Mouse (Mus musculus) intestine, embryonic 15.5 days (tissue): ENCODE data around the gene Dnajc5g. TPM values are rescaled to one million over a fixed set of nuclear protein-coding genes. Genes with fewer than 3 reads are reported as not detected.

Experiments
- ATAC-seq: fragments of 200-750 bp; cut with Nextera tagmentation; 2 replicates; pipeline ENCODE4 v1.8.0; 2017; ENCODE audit warnings: moderate TSS enrichment, moderate library complexity
- H3K27ac ChIP-seq: fragments of 300-500 bp; sonication (generic); 2 replicates; pipeline ENCODE4 v1.5.1; 2015; ENCODE audit warnings: mild to moderate bottlenecking, inconsistent platforms
- H3K27me3 ChIP-seq: fragments of 300-500 bp; sonication (generic); replicated peaks from 2 replicates; pipeline ENCODE4 v1.6.1; 2015; ENCODE audit warnings: inconsistent platforms
- H3K36me3 ChIP-seq: fragments of 300-500 bp; sonication (generic); 2 replicates; pipeline ENCODE4 v1.6.1; 2015; ENCODE audit warnings: inconsistent platforms
- H3K4me1 ChIP-seq: fragments of 300-500 bp; sonication (generic); replicated peaks from 2 replicates; pipeline ENCODE4 v1.6.1; 2015; ENCODE audit warnings: inconsistent platforms
- H3K4me2 ChIP-seq: fragments of 300-500 bp; sonication (generic); replicated peaks from 2 replicates; pipeline ENCODE4 v1.6.1; 2015; ENCODE audit warnings: mild to moderate bottlenecking, inconsistent platforms
- H3K4me3 ChIP-seq: fragments of 300-500 bp; sonication (generic); replicated peaks from 2 replicates; pipeline ENCODE4 v1.5.1; 2015; ENCODE audit warnings: inconsistent platforms
- H3K9ac ChIP-seq: fragments of 300-500 bp; sonication (generic); 2 replicates; pipeline ENCODE4 v1.6.1; 2015; ENCODE audit warnings: inconsistent platforms
- H3K9me3 ChIP-seq: fragments of 300-500 bp; sonication (generic); 2 replicates; pipeline ENCODE4 v1.6.1; 2016; ENCODE audit warnings: inconsistent platforms
- WGBS: fragments of 180-500 bp; shearing (Covaris S2); methylation state at CpG from one replicate; pipeline ENCODE4 v1.1.7; 2015; 5-methylcytosine and 5-hydroxymethylcytosine counted together
- polyA plus RNA-seq: library from polyadenylated mRNA; unstranded; fragments of >200 nt; fragmentation: Nextera tagmentation; extraction: Ambion mirVana; gene quantifications from 2 replicates; pipeline ENCODE4 v1.2.1, GENCODE M21; 2015

Gene Dnajc5g
- polyA plus RNA-seq, 1 experiment from 2014 or later, result not detected

GRCm38 (mm10) chr5:31116912-31117311 lies 10.8 kb downstream of the Dnajc5g start:
- no peak overlapping the region for H3K4me2 ChIP-seq
- H3K9ac ChIP-seq, result no peak overlapping the region
- H3K9me3 ChIP-seq, result no peaks in the 10 kb centered on the region
- H3K4me3 ChIP-seq, result no peak overlapping the region
- H3K4me1 ChIP-seq, result no peaks in the 10 kb centered on the region
- H3K36me3 ChIP-seq, result no peaks in the 10 kb centered on the region
- peaks cover 9% of the 10 kb centered on the region for H3K27me3 ChIP-seq
- 21% methylated on average over 10 of the region's 10 CpGs for WGBS
- no peak for ATAC-seq
- no peak overlapping the region for H3K27ac ChIP-seq

- no peak overlapping the region for H3K4me3 ChIP-seq
- 80% methylated on average over 8 of the region's 8 CpGs for WGBS
- no peak for ATAC-seq
- no peaks in the 10 kb centered on the region for H3K36me3 ChIP-seq
- peaks cover 9% of the 10 kb centered on the region for H3K27me3 ChIP-seq
- no peak overlapping the region for H3K9ac ChIP-seq
- no peaks in the 10 kb centered on the region for H3K9me3 ChIP-seq
- no peak overlapping the region for H3K4me2 ChIP-seq
- H3K27ac ChIP-seq, result no peak overlapping the region
- no peaks in the 10 kb centered on the region for H3K4me1 ChIP-seq
Measured at GRCm38 (mm10) chr5:31121111-31121510, 15.0 kb downstream of the Dnajc5g start.

GRCm38 (mm10) chr5:31123481-31123880 lies 17.4 kb downstream of the Dnajc5g start:
- no peak for ATAC-seq

DNA sequence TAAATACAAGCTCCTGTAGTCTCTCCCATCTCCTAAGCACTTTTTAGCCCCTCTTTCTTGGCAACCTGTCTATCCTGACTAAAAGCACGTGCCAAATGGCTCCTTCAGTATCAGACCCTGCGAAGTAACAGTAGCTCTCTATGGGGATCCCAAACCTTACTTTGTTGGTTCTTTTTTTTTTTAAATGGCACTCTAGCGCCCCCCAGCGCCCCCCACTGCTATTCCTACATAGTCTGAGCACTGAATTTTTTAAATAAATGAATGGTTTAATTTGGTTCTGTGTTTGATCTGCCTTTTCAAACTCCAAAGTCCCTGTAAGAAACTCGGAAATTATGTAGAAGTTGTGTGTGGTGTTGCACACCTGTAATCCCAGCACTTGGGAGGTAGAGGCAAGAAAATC lies 20.0 kb downstream of the Dnajc5g start:
- Histone ChIP-seq H3K27me3 (no peaks in the 10 kb centered on the region), H3K36me3 (no peaks in the 10 kb centered on the region), H3K4me3 (no peak overlapping the region), H3K4me1 (no peaks in the 10 kb centered on the region), H3K27ac (no peak overlapping the region), H3K9ac (no peak overlapping the region), H3K9me3 (no peaks in the 10 kb centered on the region), H3K4me2 (no peak overlapping the region)
- 36% methylated on average over 5 of the region's 5 CpGs for WGBS
- ATAC-seq, result no peak

More at GRCm38 (mm10) chr5:31123481-31123880, 17.4 kb downstream of the Dnajc5g start:
- Histone ChIP-seq H3K4me1 (no peaks in the 10 kb centered on the region), H3K36me3 (no peaks in the 10 kb centered on the region), H3K27me3 (no peaks in the 10 kb centered on the region), H3K4me2 (no peak overlapping the region), H3K4me3 (no peak overlapping the region), H3K9me3 (no peaks in the 10 kb centered on the region), H3K9ac (no peak overlapping the region), H3K27ac (no peak overlapping the region)
- 49% methylated on average over 2 of the region's 2 CpGs for WGBS

- Histone ChIP-seq H3K4me1 (peaks cover 11% of the 10 kb centered on the region; the same call in 1 of the 2 replicates), H3K9me3 (no peaks in the 10 kb centered on the region), H3K27ac (no peak overlapping the region), H3K4me2 (no peak overlapping the region), H3K36me3 (no peaks in the 10 kb centered on the region), H3K9ac (no peak overlapping the region), H3K4me3 (no peak overlapping the region), H3K27me3 (peaks cover 58% of the 10 kb centered on the region)
- WGBS, result under 1% methylated on average over 33 of the region's 33 CpGs
- no peak for ATAC-seq
Measured at GRCm38 (mm10) chr5:31136730-31137424, 30.8 kb downstream of the Dnajc5g start.

DNA sequence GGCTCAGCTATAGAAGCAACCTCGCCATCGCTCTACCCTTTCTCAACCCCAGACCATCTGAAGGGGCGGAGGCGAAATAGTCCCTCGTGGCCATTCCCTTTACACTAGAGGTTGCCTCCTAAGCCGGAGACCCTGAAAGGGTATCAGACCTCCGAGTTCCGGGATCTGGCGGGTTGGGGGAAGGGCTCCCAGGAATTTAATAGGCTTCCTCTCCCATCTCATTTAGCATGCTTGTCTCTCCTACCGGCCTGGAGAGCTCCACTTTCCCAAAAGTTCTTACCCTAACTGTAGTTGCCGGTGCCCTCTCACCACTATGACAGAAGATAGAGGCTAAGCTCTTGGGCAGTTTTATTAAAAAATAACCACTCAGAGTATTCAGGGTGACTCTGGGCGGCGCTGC lies 31.6 kb downstream of the Dnajc5g start:
- WGBS, result 2% methylated on average over 13 of the region's 13 CpGs

DNA sequence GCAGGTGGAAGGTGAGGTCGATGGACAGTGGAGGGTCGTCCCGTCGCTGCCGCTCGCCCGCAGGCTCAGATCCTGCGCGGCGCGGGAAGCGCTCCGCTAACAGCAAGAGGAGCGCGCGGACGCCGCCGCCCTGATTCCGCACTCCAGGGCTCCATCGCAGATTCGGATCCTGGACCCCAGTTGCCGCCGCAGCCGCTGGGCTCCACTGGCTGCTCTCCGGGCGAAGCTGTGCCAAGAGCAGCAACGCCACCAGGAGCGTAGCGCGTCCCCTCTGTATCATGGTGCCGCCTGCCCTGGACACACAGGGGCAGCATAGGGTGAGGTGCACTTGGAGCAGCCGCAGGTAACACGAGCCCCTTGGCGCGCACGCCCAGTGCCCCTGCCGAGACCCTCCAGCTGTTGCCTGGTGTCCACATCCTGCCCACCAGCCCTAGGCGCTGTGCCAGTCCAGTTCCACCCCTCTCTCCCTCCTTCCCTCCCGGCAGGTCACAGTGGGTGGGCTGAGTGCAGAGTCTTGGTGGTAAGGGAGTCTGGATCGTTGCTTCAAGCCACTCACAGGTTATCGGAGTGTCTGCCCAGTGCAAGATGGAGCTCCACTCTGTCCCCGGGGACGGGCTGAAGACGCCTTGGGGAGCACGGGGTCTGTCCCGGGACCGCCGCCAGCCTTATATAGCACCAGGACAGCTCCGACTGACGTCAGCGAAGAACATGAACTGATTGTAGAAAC lies 32.3 kb downstream of the Dnajc5g start, which contains the start of gene Ucn:
TSS of gene Ucn (minus strand) at position 589 of the 727 bp plus-strand sequence.
- Histone ChIP-seq H3K36me3 (peaks cover 2% of the 10 kb centered on the region; the same call in 1 of the 2 replicates), H3K4me3 (peak within 1 kb of the TSS; percentile 0; the same call in 1 of the 2 replicates), H3K27me3 (peaks cover 58% of the 10 kb centered on the region), H3K9me3 (no peaks in the 10 kb centered on the region), H3K4me2 (peak within 1 kb of the TSS; percentile 45), H3K27ac (no peak within 1 kb of the TSS), H3K9ac (no peak within 1 kb of the TSS), H3K4me1 (peaks cover 11% of the 10 kb centered on the region; the same call in 1 of the 2 replicates)
- peak; percentile 43; the same call in 1 of the 2 replicates for ATAC-seq
- under 1% methylated on average over 52 of the region's 52 CpGs for WGBS

More for the DNA sequence above, 31.6 kb downstream of the Dnajc5g start:
- H3K27ac ChIP-seq, result no peak overlapping the region
- H3K9ac ChIP-seq, result no peak overlapping the region
- peaks cover 58% of the 10 kb centered on the region for H3K27me3 ChIP-seq
- H3K4me1 ChIP-seq, result peaks cover 11% of the 10 kb centered on the region; the same call in 1 of the 2 replicates
- ATAC-seq, result no peak
- H3K36me3 ChIP-seq, result no peaks in the 10 kb centered on the region
- no peaks in the 10 kb centered on the region for H3K9me3 ChIP-seq
- H3K4me3 ChIP-seq, result no peak overlapping the region
- H3K4me2 ChIP-seq, result peak overlapping the region; percentile 45

DNA sequence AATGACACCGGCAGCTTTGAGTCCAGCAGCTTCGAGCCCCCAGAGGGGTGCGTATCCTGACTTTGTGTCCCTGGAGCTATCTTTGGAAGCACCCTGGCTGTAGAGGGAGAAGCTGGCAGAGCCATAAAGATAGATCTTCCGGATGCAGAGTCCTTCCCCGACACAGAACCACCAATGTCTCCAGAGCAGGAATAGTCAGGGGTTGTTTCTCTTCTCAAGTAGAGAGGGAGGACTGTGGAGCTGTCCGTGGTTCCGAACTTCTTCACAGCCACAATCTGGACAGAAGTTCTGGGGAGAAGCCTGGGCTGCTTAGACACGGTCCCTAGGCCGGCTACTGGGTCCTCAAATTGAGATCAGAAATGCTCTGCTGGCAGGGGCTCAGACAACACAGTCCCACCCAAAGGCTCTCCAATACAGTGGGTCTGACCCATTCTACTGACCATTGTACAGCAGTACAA lies 32.9 kb downstream of the Dnajc5g start:
- peaks cover 11% of the 10 kb centered on the region; the same call in 1 of the 2 replicates for H3K4me1 ChIP-seq
- peaks cover 53% of the 10 kb centered on the region for H3K27me3 ChIP-seq
- no peak overlapping the region for H3K4me3 ChIP-seq
- WGBS, result 10% methylated on average over 9 of the region's 9 CpGs
- H3K36me3 ChIP-seq, result peaks cover 3% of the 10 kb centered on the region; the same call in 1 of the 2 replicates
- H3K27ac ChIP-seq, result no peak overlapping the region
- no peak for ATAC-seq
- no peaks in the 10 kb centered on the region for H3K9me3 ChIP-seq
- peak overlapping the region; percentile 45 for H3K4me2 ChIP-seq
- no peak overlapping the region for H3K9ac ChIP-seq

DNA sequence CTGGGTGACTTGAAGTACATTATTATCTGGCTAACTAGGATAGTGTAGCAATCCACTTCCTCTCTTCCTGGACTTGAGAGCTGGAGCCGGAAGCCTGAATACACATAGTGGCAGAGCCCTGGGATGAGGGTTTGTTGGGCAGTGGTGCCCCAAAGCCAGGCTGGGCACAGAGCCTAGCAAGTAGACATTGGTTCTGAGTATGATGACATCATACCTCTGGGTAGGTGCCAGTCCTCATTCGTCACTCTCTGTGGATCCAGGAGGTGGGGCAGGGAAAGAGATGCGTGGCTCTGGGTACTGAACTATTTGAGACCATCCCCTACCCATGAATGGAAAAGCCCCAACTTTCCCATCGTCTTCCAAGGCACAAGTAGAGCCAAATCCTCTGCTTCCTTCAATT lies 43.7 kb downstream of the Dnajc5g start:
- no peak overlapping the region for H3K27ac ChIP-seq
- no peak overlapping the region for H3K4me3 ChIP-seq
- peaks cover 9% of the 10 kb centered on the region; the same call in 1 of the 2 replicates for H3K4me1 ChIP-seq
- 0 out of 2 replicates have a peak, but pooled peaks cover 4% of the 10 kb centered on the region for H3K36me3 ChIP-seq
- 91% methylated on average over 4 of the region's 4 CpGs for WGBS
- H3K9ac ChIP-seq, result no peak overlapping the region
- no peaks in the 10 kb centered on the region for H3K27me3 ChIP-seq
- no peaks in the 10 kb centered on the region for H3K9me3 ChIP-seq
- ATAC-seq, result no peak
- H3K4me2 ChIP-seq, result no peak overlapping the region

GRCm38 (mm10) chr5:31151746-31152145 lies 45.7 kb downstream of the Dnajc5g start:
- Histone ChIP-seq H3K9ac (no peak overlapping the region), H3K9me3 (no peaks in the 10 kb centered on the region), H3K4me2 (no peak overlapping the region), H3K4me1 (peaks cover 9% of the 10 kb centered on the region; the same call in 1 of the 2 replicates), H3K27me3 (no peaks in the 10 kb centered on the region), H3K36me3 (no peaks in the 10 kb centered on the region), H3K27ac (no peak overlapping the region), H3K4me3 (no peak overlapping the region)
- ATAC-seq, result no peak
- WGBS, result 80% methylated on average over 3 of the region's 3 CpGs

DNA sequence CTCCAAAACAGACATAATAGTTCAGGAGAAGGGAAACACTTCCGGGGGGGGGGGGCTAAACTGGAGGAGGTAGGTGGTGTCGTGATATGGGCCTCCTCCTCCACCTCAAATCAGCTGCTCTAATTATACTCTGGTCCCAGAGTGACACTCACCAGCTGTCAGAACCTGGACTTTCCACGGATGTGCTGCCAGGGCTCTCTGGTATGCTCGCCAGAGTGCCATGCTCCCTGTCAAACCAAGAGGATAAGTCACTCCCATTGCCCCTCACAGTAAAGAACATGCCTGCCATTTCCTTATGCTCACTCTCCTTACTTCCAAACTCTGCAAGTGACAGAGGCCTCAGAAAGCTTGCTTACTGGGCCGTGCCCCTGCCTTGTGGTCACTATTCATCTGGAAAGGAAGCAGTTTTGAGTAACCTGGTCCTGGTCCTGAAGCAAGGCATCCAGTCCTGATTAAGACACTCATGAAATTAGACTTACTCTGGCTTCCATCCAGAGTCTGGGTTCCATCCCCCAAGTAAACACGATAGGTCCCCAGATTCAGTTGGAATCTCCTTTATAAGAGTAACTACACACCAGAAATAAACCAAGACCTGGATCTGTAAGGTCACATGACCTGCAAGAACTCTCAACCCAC lies 47.5 kb downstream of the Dnajc5g start:
- 33% methylated on average over 6 of the region's 6 CpGs for WGBS
- peak overlapping the region; percentile 83 for H3K4me2 ChIP-seq
- no peaks in the 10 kb centered on the region for H3K9me3 ChIP-seq
- ATAC-seq, result peak; percentile 51
- H3K4me1 ChIP-seq, result peaks cover 9% of the 10 kb centered on the region; the same call in 1 of the 2 replicates
- peak overlapping the region; percentile 61; the same call in 1 of the 2 replicates for H3K27ac ChIP-seq
- H3K27me3 ChIP-seq, result no peaks in the 10 kb centered on the region
- peaks cover 10% of the 10 kb centered on the region for H3K36me3 ChIP-seq
- peak overlapping the region; percentile 78 for H3K9ac ChIP-seq
- H3K4me3 ChIP-seq, result peak overlapping the region; percentile 74

DNA sequence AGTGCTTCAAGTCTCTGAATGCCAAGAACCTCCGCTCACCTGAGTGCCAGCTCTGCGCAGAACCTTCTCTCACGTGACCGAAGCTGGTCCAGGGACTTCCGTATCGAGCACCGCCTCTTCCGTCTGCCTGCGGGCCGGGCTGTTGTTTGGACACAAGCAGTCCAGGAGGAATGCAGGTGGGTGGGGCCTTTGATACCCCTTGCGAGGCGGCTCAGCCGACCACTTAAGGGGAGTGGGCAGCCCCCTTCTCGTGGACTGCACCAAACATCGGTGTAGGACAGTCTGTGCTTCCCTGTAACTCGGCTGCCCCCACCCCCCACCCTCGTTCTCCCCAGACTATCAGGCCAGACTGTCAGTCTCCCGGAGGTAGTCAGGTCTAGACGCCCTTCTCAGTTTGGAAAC lies 48.1 kb downstream of the Dnajc5g start, which contains the start of gene Mpv17:
TSS of gene Mpv17 (minus strand) at position 100 of the 402 bp plus-strand sequence.
- no peaks in the 10 kb centered on the region for H3K27me3 ChIP-seq
- peak within 1 kb of the TSS; percentile 83 for H3K4me2 ChIP-seq
- WGBS, result under 1% methylated on average over 19 of the region's 19 CpGs
- peak; percentile 96 for ATAC-seq
- peak within 1 kb of the TSS; percentile 61 for H3K27ac ChIP-seq
- peaks cover 10% of the 10 kb centered on the region for H3K36me3 ChIP-seq
- peak within 1 kb of the TSS; percentile 74 for H3K4me3 ChIP-seq
- H3K4me1 ChIP-seq, result peaks cover 9% of the 10 kb centered on the region; the same call in 1 of the 2 replicates
- no peaks in the 10 kb centered on the region for H3K9me3 ChIP-seq
- H3K9ac ChIP-seq, result peak within 1 kb of the TSS; percentile 78
